Mouse (Mus musculus) intestine, postnatal 0 days (tissue): ENCODE results near the gene Epb41l2. TPM values are rescaled to one million over a fixed set of nuclear protein-coding genes. Genes with fewer than 3 reads are reported as not detected.
A peak's percentile ranks its signal among the peaks of the same experiment; 100 is the strongest.

ENCODE experiments used
- ATAC-seq: fragments of 200-750 bp; cut with Nextera tagmentation; 2 replicates; pipeline ENCODE4 v1.8.0; 2017; ENCODE audit warnings: mild to moderate bottlenecking, moderate TSS enrichment, moderate library complexity
- H3K27ac ChIP-seq: fragments of 300-500 bp; sonication (generic); 2 replicates; pipeline ENCODE4 v1.5.1; 2014; ENCODE audit warnings: mild to moderate bottlenecking, low read depth, low read length, moderate library complexity
- H3K27me3 ChIP-seq: fragments of 300-500 bp; sonication (generic); replicated peaks from 2 replicates; pipeline ENCODE4 v1.6.1; 2014; ENCODE audit warnings: low read length, mixed read lengths; ENCODE audit not compliant: control insufficient read depth, insufficient read depth
- H3K36me3 ChIP-seq: fragments of 300-500 bp; sonication (generic); 2 replicates; pipeline ENCODE4 v1.6.1; 2014; ENCODE audit warnings: mild to moderate bottlenecking, moderate library complexity; ENCODE audit not compliant: control insufficient read depth, insufficient read depth
- H3K4me1 ChIP-seq: fragments of 300-500 bp; sonication (generic); replicated peaks from 2 replicates; pipeline ENCODE4 v1.6.1; 2014; ENCODE audit warnings: antibody characterized with exemption, low read length, mixed read lengths; ENCODE audit not compliant: control insufficient read depth, insufficient read depth
- H3K4me2 ChIP-seq: fragments of 300-500 bp; sonication (generic); replicated peaks from 2 replicates; pipeline ENCODE4 v1.6.1; 2014; ENCODE audit warnings: low read depth, mild to moderate bottlenecking, moderate library complexity
- H3K4me3 ChIP-seq: fragments of 300-500 bp; sonication (generic); 2 replicates; pipeline ENCODE4 v1.5.1; 2014; ENCODE audit warnings: low read depth, low read length
- H3K9ac ChIP-seq: fragments of 300-500 bp; sonication (generic); 2 replicates; pipeline ENCODE4 v1.6.1; 2014; ENCODE audit warnings: mild to moderate bottlenecking, low read depth, low read length
- H3K9me3 ChIP-seq: fragments of 300-500 bp; sonication (generic); 2 replicates; pipeline ENCODE4 v1.6.1; 2016; ENCODE audit warnings: mixed run types; ENCODE audit not compliant: control insufficient read depth
- CTCF ChIP-seq: sonication (generic); IDR thresholded peaks from 2 replicates; pipeline ENCODE4 v1.5.1; 2016; ENCODE audit warnings: low read depth, mild to moderate bottlenecking, control low read depth, antibody characterized with exemption, moderate library complexity
- WGBS: fragments of 180-500 bp; shearing (Covaris S2); extraction: QIAGEN DNeasy Blood & Tissue Kit; methylation state at CpG from one replicate; pipeline ENCODE4 v1.1.7; 2014; 5-methylcytosine and 5-hydroxymethylcytosine counted together
- polyA plus RNA-seq: library from polyadenylated mRNA; unstranded; fragments of >200 nt; fragmentation: Nextera tagmentation; extraction: Ambion mirVana; gene quantifications from 2 replicates; pipeline ENCODE4 v1.2.1, GENCODE M21; 2015

The Epb41l2 gene
- polyA plus RNA-seq, 1 experiment from 2014 or later, result 13.8 TPM

DNA sequence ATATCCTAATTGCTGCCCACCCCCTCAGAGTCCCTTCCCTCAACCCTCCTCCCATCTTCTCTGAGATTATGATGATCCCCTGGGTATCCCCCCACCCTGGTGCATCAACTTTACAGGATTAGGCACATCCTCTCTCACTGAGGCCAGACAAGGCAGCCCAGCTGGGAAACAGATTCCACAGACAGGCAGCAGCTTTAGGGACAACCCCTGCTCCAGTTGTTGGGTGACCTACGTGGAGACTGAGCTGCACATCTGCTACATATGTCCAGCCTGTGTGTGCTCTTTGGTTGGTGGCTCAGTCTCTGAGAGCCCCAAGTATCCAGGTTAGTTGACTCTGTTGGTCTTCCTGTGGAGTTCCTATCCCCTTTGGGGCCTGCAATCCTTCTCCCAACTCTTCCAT is 179.1 kb downstream of the Epb41l2 start:
- H3K9me3 ChIP-seq, result no peaks in the 10 kb centered on the region
- H3K4me2 ChIP-seq, result no peak overlapping the region
- 68% methylated on average over 1 of the region's 1 CpGs for WGBS
- H3K36me3 ChIP-seq, result no peaks in the 10 kb centered on the region
- H3K27me3 ChIP-seq, result no peaks in the 10 kb centered on the region
- no peaks in the 10 kb centered on the region for H3K4me1 ChIP-seq
- H3K4me3 ChIP-seq, result no peak overlapping the region
- H3K27ac ChIP-seq, result 0 out of 2 replicates have a peak overlapping the region, but pooled peaks have one; percentile 31
- H3K9ac ChIP-seq, result no peak overlapping the region
- no peak for TF ChIP-seq CTCF
- ATAC-seq, result no peak

DNA sequence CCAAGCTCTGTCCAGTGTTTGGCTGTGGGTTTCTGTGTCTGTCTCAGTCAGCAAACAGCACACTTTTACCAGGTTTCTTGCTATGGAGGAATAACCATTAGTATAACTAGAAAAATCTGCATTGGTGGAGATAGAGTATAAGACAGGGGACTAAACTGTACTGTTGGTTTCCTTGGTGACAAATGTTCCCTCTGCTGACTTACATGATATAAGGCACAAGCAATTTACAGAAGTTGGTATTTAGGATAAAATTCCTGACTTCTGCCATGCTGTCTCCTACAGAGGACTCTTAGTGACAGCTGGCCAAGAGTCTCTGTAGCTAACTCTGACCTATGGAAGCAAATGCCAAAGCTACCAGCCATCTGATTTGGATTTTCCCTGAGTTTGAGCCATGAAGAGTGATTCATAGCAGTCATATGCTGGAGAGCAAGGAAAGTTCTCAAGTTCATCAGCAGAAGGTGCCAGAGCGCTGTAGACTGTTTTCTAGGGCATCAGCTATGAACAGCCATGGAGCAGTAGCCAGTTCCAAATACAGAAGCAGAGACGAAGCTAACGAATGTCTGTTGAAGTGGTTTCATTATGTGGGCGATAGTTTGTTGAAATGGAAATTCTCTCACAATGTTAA is 179.7 kb downstream of the Epb41l2 start:
- Histone ChIP-seq H3K36me3 (no peaks in the 10 kb centered on the region), H3K9me3 (no peaks in the 10 kb centered on the region), H3K4me2 (0 out of 2 replicates have a peak overlapping the region, but pooled peaks have one; percentile 10), H3K4me3 (no peak overlapping the region), H3K9ac (no peak overlapping the region), H3K27ac (peak overlapping the region; percentile 31; the same call in 1 of the 2 replicates), H3K4me1 (no peaks in the 10 kb centered on the region), H3K27me3 (no peaks in the 10 kb centered on the region)
- TF ChIP-seq CTCF, result peak; percentile 70
- 36% methylated on average over 4 of the region's 4 CpGs for WGBS
- ATAC-seq, result peak; percentile 47

DNA sequence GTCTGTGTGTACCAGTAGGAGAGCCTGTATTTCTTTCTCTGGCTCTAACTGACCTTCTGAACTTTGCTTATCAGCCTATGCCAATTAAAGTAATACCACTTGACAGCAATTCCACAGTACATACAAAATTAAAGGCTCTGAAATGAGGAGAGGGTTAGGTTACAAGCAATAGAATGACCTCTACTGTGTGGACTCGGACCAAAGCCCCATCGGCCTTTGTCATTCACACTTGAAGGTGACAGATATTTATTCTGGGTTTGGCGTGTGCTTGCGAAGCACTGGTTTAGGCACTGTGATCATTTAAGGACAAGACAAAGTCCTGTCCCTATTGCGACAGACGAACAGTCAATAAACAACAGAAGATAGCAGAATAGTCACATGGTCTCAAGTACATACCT is 180.2 kb downstream of the Epb41l2 start:
- Histone ChIP-seq H3K36me3 (no peaks in the 10 kb centered on the region), H3K27me3 (no peaks in the 10 kb centered on the region), H3K4me3 (no peak overlapping the region), H3K9me3 (no peaks in the 10 kb centered on the region), H3K27ac (peak overlapping the region; percentile 31; the same call in 1 of the 2 replicates), H3K4me2 (0 out of 2 replicates have a peak overlapping the region, but pooled peaks have one; percentile 10), H3K9ac (no peak overlapping the region), H3K4me1 (no peaks in the 10 kb centered on the region)
- TF ChIP-seq CTCF, result no peak
- peak; percentile 66 for ATAC-seq
- WGBS, result 28% methylated on average over 6 of the region's 6 CpGs

DNA sequence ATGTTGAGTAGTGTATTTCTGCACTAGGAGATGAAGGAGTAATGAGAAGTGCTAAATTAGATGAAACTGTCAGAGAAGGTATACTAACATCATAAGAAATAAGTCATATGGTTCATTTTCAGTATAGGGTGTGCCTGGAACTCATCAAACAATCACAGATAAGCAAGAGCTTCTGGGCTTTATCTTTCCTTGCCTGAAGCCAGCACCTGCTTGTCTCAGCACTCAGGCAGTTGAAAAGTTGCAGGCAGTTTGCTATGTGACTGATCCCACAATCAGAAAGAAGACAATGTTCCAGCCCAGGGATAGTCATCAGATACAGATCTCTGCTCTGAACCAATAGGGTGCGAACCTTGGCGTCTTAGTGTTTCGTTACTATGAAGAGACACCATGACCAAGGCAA is 181.5 kb downstream of the Epb41l2 start:
- Histone ChIP-seq H3K36me3 (no peaks in the 10 kb centered on the region), H3K4me2 (no peak overlapping the region), H3K27me3 (no peaks in the 10 kb centered on the region), H3K4me1 (no peaks in the 10 kb centered on the region), H3K9me3 (no peaks in the 10 kb centered on the region), H3K27ac (no peak overlapping the region), H3K4me3 (no peak overlapping the region), H3K9ac (no peak overlapping the region)
- TF ChIP-seq CTCF, result no peak
- ATAC-seq, result no peak
- 65% methylated on average over 3 of the region's 3 CpGs for WGBS

DNA sequence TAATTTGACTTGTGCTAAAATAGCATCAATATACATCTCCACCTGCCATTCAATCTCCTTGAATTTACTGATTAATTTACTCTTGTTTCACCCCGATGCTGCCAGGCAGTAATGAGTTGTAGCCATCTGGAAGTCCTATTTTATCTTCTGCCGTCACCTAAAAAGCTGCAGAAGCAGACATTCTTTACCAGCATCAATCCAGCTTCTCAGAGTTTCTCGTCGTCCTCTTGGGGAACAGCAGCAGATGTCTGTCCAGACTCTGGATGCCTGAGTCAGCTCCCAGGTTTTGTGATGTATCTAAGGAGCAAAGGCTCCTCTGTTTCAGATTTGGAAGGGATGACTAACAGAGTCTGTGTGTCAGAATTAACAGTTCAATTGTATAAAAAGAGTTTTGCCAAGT is 193.3 kb downstream of the Epb41l2 start:
- Histone ChIP-seq H3K27me3 (no peaks in the 10 kb centered on the region), H3K9me3 (no peaks in the 10 kb centered on the region), H3K9ac (no peak overlapping the region), H3K27ac (no peak overlapping the region), H3K4me3 (no peak overlapping the region), H3K36me3 (no peaks in the 10 kb centered on the region), H3K4me2 (no peak overlapping the region), H3K4me1 (no peaks in the 10 kb centered on the region)
- no peak for ATAC-seq
- TF ChIP-seq CTCF, result no peak
- WGBS, result 59% methylated on average over 4 of the region's 4 CpGs

DNA sequence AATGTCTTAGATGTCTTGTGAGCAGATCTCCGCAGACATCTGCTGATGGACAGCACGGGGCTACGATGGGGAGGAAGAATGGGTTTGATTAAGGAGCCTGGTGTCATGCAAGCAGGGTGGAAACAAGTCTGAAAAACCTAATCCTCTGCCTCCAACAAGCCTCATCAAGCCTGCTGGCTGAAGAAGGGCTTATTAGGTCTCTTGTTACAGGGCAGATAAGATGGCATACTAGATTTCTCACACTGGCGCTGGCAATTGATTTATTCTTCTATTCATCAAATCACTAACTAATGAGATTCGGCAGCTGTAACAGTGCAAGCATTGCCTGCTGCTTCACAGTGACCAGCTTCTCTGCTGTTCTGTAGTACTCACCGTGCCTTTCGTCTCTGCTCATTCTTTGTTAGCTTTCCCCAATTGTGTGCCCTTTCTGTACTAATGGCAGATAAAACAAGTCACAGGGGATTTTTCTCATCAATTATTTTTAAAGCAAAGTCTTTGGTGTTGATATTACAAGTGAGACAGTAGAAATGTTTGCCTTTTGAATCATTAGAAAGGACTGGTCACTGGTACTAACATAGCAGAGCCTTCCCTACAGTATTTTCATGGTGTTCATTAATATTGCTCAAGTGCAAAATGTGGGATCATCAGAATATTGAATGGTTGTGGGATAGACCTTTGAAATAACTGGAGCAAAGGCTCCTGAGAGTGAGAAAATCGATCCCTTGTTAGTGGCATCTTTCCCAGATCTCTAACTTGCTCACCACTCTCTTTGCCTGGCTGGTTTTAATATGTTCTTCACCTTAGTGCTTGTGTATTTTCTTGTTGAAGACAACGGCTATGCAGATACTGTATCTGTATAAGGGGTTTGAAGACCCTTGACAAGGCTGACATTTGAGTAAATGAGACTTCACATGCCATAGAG is 212.0 kb downstream of the Epb41l2 start:
- Histone ChIP-seq H3K27me3 (no peaks in the 10 kb centered on the region), H3K4me3 (no peak overlapping the region), H3K4me2 (no peak overlapping the region), H3K4me1 (no peaks in the 10 kb centered on the region), H3K9ac (no peak overlapping the region), H3K36me3 (no peaks in the 10 kb centered on the region), H3K27ac (no peak overlapping the region), H3K9me3 (no peaks in the 10 kb centered on the region)
- 77% methylated on average over 9 of the region's 9 CpGs for WGBS
- ATAC-seq, result no peak
- no peak for TF ChIP-seq CTCF

Other genes starting within 250 kb of the Epb41l2 start
- gene Akap7, start 51.9 kb upstream of the Epb41l2 start, polyA plus RNA-seq, result 42.3 and 51.6 TPM in 2 replicates
- gene Smlr1, start 176.5 kb downstream of the Epb41l2 start, polyA plus RNA-seq, result 166 and 172 TPM in 2 replicates